Mouse (Mus musculus) cerebellum, postnatal 14 days (tissue): Measurements from ENCODE around the gene Gatd1.
"Not testable (repeated sequence)": the region's sequence is repeated elsewhere in the genome, so short reads cannot be mapped to it uniquely, and the experiment has no call there.

Source experiments
- DNase-seq, 2 experiments: peaks; one replicate each; pipeline ENCODE4 v3.0.0; 2021; ENCODE audit warnings: mixed read lengths in 2 of 2

The Gatd1 gene

DNA sequence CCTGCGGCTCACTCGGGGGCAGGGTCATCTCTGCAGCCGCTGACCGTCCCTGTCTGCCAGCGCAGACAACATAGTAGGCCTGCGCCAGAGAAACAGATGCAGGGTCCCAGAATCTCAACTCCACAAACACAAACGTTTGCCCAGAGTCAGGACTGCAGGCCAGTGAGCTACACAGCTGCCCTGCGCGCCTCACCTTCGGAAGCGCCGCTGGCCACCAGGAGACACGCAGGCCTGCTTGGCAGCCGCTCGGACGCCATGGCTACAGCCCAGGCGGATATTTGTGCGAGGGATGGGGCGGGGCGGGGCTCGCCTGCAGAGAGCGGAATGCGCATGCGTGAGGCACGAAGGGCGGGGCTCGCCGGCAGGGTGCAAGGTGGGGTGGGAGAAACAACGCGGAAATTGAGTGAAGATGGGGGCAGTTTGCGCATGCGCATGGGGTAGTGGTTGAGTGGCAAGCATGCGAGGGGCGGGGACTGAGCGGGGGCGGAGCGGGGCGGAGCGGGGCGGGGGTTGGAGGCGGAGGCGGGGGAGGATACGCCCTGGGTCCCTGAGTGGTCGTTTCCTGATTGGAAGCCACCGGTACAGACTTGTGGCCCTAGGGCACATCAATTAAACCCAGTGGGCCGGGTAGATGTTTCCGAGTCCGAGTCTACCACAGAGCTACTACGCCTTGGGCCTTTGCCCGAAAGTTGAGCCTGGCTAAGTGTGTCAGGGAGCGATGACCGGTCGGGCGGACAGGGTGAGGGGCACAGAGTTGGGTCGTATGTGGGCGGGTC is at the start of gene Gatd1:
Gatd1 (minus strand) TSS at position 328 of the 776 bp plus-strand sequence.
- DNase-seq = peak; percentile 100

DNA sequence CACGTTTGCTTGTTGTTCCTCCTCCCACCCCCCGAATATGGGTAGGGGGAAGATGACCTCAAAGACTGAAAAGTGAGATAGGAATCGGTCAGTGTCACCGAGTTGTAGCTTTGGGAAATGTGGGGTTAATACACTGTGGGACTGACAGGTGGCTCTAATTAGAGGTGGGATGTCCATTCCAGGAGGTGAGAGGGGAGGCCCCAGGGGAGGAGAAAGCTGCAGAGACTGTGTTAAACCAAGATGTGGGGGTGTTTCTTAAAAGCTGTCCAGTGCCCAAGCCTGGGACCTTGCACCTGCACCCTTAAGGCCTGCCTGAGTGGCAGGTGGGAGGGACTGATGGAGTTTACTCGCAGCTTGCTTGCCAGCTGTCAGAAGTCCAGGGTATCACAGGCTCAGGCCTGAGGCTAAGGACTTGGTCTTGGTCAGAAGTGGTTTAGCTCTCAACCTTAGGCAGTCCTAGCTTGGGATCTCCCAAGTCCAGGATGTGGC is 48.4 kb upstream of the Gatd1 start:
- DNase-seq = peak; percentile 22 to 42

DNA sequence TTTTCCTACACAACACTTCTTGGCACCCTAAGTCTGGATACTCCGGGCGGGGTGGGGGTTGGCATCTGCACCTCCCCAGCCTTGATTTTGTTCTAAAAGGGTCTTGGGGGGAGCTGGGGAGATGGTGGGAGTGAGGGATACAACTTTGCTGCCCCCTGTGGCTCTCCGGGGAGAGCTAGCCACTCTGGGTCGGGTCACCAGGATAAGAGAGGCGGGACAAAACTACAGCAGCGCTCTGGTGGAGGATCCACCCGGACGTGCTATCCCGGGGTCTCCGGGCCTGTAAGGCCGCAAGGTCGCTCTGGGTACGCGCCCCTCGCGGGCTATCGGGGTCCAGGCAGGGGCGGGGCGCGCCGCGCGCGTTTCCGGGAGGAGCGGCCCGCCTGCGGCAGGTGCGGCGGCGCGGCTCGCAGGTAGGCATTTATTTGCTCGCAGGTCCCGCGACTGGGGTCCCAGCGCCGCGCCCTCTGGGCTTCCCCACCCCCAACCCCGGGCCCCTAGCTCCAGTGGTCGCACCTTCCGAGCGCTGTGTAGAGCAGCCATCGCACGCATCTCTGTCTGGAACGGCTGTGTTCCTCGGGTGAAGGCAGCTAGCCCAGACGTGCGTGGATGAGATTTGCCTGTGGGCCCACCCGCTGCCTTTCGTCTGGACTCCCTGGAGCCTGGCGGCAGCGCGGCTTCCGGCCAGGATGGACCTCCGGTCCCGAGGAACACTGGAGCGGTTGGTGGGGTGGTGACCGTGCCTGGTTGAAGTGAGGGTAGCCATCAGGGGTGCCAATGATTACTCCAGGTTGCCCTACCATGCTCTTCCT is 47.8 kb upstream of the Gatd1 start:
- DNase-seq = peak; percentile 18 to 27

DNA sequence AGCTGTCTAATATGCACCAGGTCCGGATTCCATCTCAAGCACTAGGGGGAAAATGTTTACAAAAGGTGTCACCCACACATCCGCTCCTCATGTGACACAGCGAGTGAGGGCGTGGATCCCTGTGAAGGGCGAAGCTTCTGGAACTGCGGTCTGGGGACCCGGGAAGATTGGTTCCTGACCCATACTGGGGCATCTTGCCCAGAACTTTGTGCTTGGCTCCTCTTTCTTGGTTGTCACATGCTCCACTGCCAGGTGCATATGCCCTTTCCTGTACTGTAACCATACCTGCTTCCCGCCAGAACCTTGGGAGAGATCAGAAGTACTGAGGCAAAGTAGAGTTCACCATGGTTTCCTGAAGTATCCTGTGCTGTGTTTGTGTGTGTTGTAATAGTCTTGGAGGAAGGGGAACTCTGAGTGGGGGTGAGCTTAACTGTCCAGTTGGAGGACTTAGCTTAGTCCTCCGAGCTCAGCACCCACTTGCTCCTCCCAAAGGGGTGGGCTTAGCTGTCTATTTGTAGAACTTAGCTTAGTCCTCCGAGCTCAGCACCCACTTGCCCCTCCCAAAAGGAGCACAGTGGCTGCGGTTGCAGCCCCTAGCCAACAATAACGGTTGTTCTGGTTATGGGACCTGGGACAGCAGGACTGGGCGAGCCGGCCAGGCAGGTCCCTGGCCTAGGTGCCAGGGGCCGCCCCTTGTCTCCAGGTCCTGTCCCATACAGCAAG is 46.6 kb upstream of the Gatd1 start, which contains the start of gene Cracr2b:
Cracr2b (plus strand) TSS at position 704 of the 723 bp plus-strand sequence.
- peak; percentile 22 to 36 for DNase-seq

DNA sequence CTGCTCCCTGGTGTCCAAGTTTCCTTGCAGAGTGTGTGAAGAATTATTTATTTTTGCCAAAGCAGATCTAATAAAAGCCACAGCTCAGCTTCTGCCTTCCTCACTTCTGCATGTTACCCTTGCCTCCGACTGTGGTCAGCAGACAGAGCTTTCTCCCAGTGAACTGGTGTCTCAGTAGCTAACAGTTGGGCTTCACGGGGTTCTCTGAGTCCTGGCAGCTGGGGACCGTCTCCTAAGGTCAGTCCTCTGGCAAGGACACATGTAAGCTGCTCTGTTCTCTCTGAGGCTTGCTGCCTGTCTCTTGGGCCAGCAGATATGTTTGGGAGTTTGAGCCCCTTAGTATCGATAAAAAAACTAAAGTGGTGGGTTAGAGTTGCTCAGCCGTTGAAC is 46.1 kb upstream of the Gatd1 start:
- peak in 1 of 2 experiments; percentile 15 for DNase-seq

DNA sequence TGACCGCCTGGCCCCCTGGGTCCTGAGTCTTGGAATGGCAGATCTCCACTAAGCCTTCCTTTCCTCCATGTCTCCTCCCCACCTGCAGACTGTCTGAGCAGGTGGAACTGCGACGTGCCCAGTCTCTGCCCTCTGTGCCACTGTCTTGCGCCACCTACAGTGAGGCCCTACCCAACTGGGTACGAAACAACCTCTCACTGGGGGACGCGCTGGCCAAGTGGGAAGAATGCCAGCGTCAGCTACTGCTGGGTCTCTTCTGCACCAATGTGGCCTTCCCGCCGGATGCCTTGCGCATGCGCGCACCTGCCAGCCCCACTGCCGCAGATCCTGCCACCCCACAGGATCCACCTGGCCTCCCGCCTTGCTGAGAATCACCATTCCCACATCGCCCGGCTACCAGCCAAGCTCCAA is 45.4 kb upstream of the Gatd1 start:
- peak; percentile 73 to 74 for DNase-seq

DNA sequence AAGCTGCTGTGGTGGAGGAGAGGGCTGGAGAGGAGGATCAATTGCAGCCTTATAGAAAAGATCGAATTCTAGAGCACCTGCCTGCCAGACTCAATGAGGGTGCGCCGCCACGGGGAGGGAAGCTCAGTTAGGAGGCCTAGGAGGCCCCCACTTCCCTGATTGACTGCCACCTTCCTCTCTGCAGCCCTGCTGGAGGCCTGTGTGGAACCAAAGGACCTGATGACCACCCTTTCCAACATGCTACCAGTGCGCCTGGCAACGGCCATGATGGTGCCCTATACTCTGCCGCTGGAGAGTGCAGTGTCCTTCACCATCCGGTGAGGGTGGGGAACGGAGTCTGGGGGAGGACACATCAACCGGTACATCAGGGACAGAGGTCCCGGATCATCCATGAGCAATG is 44.7 kb upstream of the Gatd1 start:
- no peak for DNase-seq

DNA sequence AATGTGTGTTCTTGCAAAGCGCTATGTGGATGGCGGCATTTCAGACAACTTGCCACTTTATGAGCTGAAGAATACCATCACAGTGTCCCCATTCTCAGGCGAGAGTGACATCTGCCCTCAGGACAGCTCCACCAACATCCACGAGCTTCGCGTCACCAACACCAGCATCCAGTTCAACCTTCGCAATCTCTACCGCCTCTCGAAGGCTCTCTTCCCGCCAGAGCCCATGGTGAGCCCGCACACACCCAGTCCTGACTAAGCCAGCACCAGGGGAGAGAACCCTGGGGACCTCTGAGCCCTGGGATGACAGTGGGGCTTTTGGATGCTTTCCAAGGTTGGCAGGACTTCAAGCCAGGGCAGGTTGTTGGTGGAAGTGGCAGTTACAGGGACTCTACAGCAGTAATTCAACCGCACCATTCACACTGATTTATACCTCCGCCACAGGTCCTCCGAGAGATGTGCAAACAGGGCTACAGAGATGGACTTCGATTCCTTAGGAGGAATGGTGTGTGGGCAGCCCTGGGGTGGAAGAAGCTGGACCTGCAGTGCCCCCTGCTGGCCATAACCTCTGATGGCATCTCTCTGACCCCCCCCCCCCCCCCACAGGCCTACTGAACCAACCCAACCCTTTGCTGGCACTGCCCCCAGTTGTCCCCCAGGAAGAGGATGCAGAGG is 44.2 kb upstream of the Gatd1 start:
- DNase-seq = peak; percentile 52 to 77

DNA sequence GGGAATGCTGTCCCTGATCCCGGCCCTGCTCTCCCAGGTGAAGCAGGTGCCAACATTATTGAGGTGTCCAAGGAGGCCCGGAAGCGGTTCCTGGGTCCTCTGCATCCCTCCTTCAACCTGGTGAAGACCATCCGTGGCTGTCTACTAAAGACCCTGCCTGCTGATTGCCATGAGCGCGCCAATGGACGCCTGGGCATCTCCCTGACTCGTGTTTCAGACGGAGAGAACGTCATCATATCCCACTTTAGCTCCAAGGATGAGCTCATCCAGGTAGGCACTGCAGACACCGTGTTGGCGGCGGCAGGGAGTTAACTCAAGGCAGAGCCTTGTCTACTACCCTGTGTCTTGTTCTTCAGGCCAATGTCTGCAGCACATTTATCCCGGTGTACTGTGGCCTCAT is 43.3 kb upstream of the Gatd1 start:
- DNase-seq = peak in 1 of 2 experiments; percentile 22

DNA sequence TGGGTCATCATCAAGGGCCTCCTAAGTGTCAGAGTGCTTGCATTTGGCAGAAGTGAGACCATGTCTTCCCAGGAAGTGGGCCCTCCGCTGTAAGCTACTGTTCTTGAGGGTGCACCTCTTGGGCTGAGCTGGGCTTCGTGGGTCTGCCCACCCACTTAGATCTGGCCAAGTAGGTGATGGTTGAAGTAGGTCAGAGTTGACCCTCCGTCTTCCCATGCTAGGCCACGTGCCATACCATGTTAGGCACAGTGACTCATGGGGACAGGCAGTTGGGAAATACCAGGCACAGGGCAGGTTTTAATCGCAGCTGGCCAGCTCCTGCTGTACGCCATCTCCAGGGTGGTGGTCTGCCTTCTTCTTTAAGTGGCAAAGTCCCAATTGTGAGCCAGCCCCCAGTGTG is 42.8 kb upstream of the Gatd1 start:
- no peak for DNase-seq

DNA sequence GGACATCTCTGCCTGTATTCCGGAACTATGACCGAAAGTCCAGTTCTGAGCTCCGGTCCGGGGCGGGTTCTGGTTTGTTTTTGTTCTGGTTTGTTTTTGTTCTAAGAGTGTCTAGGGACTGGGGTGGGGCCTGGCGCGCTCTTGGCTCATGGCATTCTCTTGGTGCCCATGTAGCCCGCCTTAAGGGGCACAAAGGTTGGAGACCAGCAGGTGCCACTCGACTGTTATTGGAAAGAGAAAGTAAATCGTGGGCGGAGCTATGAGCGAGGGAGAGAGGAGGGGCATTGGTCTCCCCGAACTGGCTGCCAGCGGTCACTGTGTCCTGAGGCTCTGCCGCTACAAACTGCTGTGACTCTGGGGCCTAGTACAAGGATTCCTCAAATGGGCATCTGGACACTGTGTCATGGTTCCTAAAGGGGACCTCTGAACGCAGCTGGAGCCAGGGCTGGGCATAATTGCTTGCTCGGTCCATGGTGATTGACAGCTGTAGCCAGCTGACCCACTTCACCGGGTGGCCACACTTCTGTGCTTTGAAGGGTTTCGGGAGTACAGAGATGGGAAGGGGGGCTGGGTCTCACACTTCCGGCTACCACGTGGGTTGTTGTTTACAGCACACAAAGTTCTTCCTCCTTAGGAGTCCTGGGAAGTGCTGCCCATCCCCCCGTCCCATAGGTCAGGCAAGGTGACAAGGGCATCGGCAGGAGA is 41.8 kb upstream of the Gatd1 start:
- peak; percentile 65 to 70 for DNase-seq

DNA sequence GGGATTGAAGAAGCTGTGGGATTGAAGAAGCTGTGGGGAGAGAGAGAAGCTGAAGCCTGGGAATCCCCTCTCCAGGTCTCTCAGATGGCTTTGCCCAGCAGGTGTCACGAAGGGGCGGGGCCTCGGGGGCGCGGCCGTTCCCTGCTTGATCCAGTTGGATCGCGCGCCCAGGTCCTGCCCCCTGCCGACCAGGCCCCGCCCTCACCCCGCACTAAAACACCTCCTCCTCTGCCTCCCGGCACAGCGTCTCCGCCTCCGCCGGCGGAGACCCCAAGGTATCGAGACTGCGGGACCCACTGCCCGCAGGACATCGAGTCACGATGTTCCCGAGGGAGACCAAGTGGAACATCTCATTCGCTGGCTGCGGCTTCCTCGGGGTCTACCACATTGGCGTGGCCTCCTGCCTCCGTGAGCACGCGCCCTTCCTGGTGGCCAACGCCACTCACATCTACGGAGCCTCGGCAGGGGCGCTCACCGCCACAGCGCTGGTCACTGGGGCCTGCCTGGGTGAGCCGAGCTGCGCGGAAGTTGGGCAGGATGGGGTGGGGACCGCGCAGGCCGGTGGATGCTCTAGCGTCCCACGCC is 41.1 kb upstream of the Gatd1 start, which contains the start of gene Pnpla2:
Pnpla2 (plus strand) TSS at position 232 of the 585 bp plus-strand sequence.
- peak; percentile 93 to 95 for DNase-seq

DNA sequence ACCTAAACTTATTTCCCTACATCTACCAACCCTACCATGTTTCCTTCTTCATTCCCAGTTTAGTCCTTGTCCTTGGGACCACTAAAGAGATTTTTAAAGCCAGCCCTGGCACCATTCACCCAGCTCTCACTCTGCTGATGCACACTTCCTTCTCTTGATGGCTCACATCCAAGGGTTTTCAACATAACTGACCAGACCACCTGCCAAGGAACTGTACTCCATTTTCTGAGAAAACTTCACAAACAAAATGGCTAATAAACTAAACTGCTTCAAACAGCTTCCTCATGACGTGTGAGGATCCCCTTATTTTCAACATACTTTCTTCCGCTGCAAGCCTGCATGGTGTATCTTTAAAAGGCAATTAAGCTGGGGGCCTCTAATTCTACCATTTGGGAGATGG is 39.7 kb upstream of the Gatd1 start:
- no peak for DNase-seq

DNA sequence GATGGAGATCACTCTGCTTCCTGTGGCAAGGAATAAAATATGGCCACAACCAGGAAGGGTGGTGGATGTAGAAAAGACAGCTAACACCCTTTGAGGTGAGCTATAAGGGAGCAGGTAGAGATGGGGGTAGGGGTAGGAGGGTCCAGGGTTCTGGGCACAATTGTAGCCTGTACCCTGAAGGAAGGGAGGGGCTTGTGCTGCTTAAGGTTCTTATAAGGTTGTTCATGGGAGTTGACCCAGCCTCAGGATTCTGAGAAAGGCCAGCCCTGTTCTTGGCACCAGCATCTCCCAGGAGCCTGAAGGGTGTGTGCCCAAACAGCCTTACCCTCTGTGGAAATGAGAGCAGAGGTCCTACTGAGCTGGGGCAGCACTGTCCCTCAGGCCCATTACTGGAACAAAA is 38.0 kb upstream of the Gatd1 start:
- DNase-seq = no peak

DNA sequence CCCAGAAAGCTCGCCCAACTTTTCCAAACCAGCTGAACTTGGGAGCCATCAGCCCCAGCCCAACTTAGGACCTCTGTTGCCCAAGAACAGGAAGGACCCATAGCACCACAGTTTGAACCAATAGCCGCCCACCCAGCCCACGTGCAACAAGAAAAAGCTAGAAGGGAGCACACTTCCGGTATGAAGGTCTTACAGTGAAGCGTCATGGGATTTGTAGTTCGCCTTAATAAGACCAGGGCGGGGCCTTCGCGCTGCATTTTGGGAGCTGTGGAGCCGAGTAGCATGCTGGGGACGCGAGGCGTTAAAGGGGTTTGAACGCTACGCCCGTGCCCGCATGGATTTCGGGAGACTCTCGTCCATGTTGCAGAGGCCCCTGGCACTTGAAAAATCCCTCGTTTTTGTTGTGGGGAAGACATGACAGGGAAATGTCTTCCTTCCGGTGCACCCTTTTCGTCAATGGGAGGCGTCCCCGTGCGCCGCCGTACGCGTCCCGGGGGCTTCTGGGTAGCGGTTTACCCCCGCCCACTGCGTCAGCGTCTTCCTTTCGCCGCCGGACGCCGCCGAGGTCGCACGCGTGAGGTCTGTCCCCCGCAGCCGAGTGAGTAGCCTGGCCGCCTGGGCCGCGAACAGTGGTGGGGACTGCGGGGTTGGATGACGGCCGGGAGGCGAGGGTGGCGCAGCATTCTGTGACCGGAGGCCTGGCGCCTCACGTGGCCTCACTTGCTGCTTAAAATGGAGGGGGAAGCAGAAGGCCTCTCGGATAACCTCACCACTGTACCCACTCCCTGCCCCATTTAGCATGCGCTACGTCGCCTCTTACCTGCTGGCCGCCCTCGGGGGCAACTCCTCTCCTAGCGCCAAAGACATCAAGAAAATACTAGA is 33.4 kb upstream of the Gatd1 start, which contains the start of gene Rplp2:
Rplp2 (plus strand) TSS at position 261 of the 882 bp plus-strand sequence.
- DNase-seq = peak; percentile 93 to 95

DNA sequence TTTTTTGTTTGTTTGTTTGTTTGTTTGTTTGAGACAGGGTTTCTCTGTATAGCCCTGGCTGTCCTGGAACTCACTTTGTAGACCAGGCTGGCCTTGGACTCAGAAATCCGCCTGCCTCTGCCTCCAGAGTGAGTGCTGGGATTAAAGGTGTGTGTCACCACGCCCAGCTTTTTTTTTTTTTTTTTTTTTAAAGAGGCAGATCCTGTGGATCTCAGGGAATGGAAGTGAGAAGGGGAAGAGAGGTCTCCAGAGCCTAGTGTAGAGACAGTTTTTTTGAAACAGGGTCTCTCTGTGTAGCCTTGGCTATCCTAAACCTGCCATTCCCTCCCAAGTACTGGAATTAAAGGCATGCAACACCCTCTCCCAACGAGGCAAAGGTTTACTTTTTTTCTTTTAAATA is 32.4 kb upstream of the Gatd1 start:
- not testable (repeated sequence) for DNase-seq

DNA sequence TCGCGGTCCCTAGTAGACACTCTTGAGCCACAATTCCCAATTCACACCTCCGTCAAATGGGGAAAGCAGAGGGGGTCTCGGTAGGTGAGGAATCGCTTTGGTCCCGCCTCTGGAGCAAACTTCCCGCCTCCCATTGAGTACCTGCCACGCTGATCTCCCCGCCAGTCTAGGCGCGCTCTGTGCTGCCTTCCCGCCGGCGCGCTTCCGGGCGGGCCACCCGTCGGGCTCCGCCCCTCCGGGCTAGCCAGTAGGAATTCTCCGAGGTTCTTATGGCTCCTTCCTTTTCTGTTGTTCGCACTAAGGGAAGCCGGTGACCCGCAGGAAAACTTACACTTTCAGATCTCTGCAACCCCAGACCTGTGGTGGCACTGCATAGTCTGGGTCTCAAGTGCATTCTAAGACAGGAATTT is 29.9 kb upstream of the Gatd1 start, which contains the start of gene Pidd1:
Pidd1 (minus strand) TSS at position 198 of the 410 bp plus-strand sequence.
- DNase-seq = peak; percentile 19 to 25

DNA sequence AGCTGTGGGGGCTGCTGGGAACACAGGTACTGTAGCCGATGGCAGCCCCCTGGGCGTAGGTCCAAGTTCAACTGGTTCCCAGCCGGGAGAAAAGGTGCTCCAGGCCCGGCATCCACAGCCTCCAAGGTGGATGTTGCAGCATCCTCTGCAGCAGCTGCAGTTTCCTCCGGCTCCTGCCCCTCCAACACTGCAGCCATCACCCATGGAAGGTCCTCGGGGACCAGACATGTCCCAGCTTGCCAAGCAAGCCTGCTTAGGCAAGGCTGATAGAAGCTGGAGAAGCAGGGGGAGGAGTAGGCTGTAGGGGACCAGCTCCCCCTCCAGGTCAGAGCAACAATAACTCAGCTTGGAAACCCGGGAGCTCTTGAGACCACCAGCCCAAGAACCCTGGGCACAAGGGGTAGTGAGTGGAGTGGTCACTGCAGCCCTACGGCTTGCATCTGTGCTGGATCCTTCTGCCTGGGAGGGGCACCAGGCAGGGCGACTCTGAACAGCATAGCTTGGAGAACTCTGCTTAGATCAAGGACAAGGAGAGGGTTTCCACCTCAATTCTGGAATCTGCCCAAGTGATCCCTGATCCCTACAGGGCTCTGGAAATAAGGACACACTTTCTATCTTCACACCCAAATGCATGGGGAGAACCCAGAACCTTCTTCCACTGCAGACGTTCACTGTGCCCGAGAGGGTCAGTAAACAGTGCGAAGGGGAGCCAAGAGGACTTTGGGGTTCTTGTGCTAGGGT is 29.3 kb upstream of the Gatd1 start:
- DNase-seq = peak; percentile 27 to 52

DNA sequence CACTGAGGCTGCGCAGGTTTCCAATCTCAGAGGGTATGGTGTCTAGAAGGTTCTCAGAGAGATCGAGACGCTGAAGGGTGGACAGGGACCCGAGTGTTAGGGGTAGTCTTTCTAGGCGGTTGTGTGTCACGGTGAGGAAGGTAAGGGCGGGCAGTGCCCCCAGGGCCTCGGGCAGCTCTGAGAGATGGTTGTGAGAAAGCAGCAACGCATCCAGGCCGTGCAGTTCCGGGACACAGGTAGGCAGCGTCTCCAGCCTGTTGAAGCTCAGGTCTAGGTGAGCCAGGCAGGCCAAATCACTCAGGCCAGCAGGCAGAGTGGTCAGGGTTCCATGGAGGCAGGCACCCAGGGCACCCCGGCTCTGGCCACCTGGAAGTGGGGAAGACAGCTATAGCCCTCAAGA is 28.3 kb upstream of the Gatd1 start:
- DNase-seq = no peak
